In the genomic region with DNA sequence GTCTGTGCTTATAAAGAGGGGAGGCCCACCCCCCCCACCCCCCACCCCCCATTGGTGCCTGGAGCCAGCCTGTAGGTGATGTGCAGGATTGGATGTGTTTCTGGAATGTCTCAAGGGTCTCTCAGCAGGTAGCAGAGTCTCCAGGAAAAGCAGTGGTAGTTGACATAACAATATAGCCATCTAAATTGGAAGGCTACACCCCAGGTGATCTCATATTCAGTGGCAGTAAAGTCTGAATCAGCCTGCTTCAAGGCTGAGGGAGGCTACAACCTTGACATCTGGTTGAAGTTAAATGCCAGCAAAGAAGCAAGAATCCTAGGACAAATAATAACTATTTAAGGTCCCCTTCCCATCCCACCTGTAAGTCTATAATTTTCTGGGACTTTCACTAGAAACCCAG, we compare ENCODE assay signal across 19 mouse cellular contexts. TPM values are rescaled to one million over a fixed set of nuclear protein-coding genes. Genes with fewer than 3 reads are reported as not detected.
DNase-seq lines count a peak whose midpoint lies in the region; TF ChIP-seq lines count a peak whose summit lies in the region.
"Had no signal": no experiment of that assay in that cellular context is flagged by ENCODE, and none has a peak within 500 bp of the region (broad histone marks: within the 10 kb centered on the region; RNA-seq: fewer than 3 reads in every experiment).

No protein-coding gene starts in this region.

- H3K4me3 ChIP-seq in ES-E14 (ENCODE audit: insufficient read depth in 1 of 2, low read depth in 1 of 2, low read length in 2 of 2, poor library complexity in 1 of 2, severe bottlenecking in 1 of 2): no peak overlapping the region
- H3K4me3 ChIP-seq: embryonic facial prominence, embryonic 13.5 days; embryonic facial prominence, embryonic 15.5 days; erythroblast, embryonic 14.5 days; forebrain, embryonic 10.5 days; forebrain, embryonic 12.5 days had no signal

- H3K9ac ChIP-seq in ES-E14 (ENCODE audit: insufficient read depth, low read depth, low read length, poor library complexity, severe bottlenecking): no peak overlapping the region
- H3K9ac ChIP-seq: embryonic facial prominence, embryonic 13.5 days; embryonic facial prominence, embryonic 15.5 days; forebrain, embryonic 12.5 days had no signal

- peaks cover 3 to 7% of the 10 kb centered on the region in 2 experiments; a peak in 3 of 4 replicates for H3K4me1 ChIP-seq in ES-E14 (ENCODE audit: control insufficient read depth in 2 of 2, insufficient read depth in 2 of 2, low read length in 2 of 2, poor library complexity in 1 of 2)
- H3K4me1 ChIP-seq: embryonic facial prominence, embryonic 13.5 days; embryonic facial prominence, embryonic 15.5 days; forebrain, embryonic 10.5 days; forebrain, embryonic 12.5 days had no signal

- H3K36me3 ChIP-seq in ES-E14 (ENCODE audit: control insufficient read depth, insufficient read depth, low read length, poor library complexity, severe bottlenecking): no peaks in the 10 kb centered on the region
- H3K36me3 ChIP-seq: embryonic facial prominence, embryonic 13.5 days; embryonic facial prominence, embryonic 15.5 days; forebrain, embryonic 10.5 days; forebrain, embryonic 12.5 days had no signal

- in situ Hi-C loops in ES-E14 (cut with MboI; ENCODE audit: low sequenced_read_pairs in 2 of 2, unreplicated experiment in 2 of 2): no loop called here

- H3K9me3 ChIP-seq in ES-E14 (ENCODE audit: control insufficient read depth, insufficient read depth, low read depth, low read length): no peaks in the 10 kb centered on the region; the same call in 1 of the 2 replicates
- H3K9me3 ChIP-seq: embryonic facial prominence, embryonic 13.5 days; embryonic facial prominence, embryonic 15.5 days; forebrain, embryonic 10.5 days; forebrain, embryonic 12.5 days had no signal

- peak; percentile 47 for DNase-seq in adrenal gland, adult 2 months
- DNase-seq in adrenal gland, postnatal 4 days (ENCODE audit: low spot score in 2 of 2): no peak
- DNase-seq in ES-E14 (ENCODE audit: low read depth, low spot score) (no peak), ZHBTc4 (ENCODE audit: low read depth, low spot score) (peak; percentile 73)
- DNase-seq in thymus, adult 18-20 months: no peak
- no peak for DNase-seq in natural killer cell, adult 2 months (ENCODE audit: low spot score in 2 of 2)
- DNase-seq: adrenal gland, postnatal 10 days; cerebellum, adult 11 months; cerebellum, adult 18-20 months; cerebellum, adult 8-10 months; cerebellum, adult 9-11 months; cerebellum, postnatal 14 days; cerebellum, postnatal 36 days; embryo, embryonic 11 days had no signal

- H3K27ac ChIP-seq in ES-E14 (ENCODE audit: insufficient read depth, low read depth, low read length, poor library complexity, severe bottlenecking): peak overlapping the region; percentile 53; the same call in 1 of the 2 replicates
- H3K27ac ChIP-seq: embryonic facial prominence, embryonic 13.5 days; embryonic facial prominence, embryonic 15.5 days; forebrain, embryonic 10.5 days; forebrain, embryonic 12.5 days had no signal

TF ChIP-seq in ES-E14, 5 proteins besides CTCF, POLR2A, EP300 and RAD21:
- TF ChIP-seq CHD2 (IDR thresholded peaks at IDR 0.05; ENCODE audit: low read depth, low read length) (no peak), MAFK (IDR thresholded peaks at IDR 0.05; ENCODE audit: insufficient read depth, low read depth, low read length) (no peak), ZNF384 (IDR thresholded peaks at IDR 0.05; ENCODE audit: low read depth, low read length) (no peak), ZC3H11A (IDR thresholded peaks at IDR 0.05; ENCODE audit: borderline replicate concordance, low read depth, low read length) (no peak), HCFC1 (IDR thresholded peaks at IDR 0.05; ENCODE audit: borderline replicate concordance, insufficient read depth, low read length) (no peak)

RNA-seq across cellular contexts. Expression of gene Casp8, which starts 26.0 kb away (rescaled TPM):
- total RNA-seq in adrenal gland, adult 2 months (2021): 10 to 100 TPM; 15.5 to 22.9 TPM
- polyA plus RNA-seq in adrenal gland, adult 2 months (2012; rRNA removed): 0.74 and 0.89 TPM in 2 replicates
- total RNA-seq in adrenal gland, postnatal 4 days (2021): 10 to 100 TPM; 25.6 to 29.8 TPM
- total RNA-seq in ES-E14 (2012; rRNA removed): 1.6 and 2.5 TPM in 2 replicates

RNA-seq across cellular contexts. Expression of gene Cflar, which starts 57.8 kb away (rescaled TPM):
- total RNA-seq in adrenal gland, adult 2 months (2021): 100 to 1,000 TPM in 1 of 2 experiments, 10 to 100 TPM in 1; 97.4 to 113 TPM
- polyA plus RNA-seq in adrenal gland, adult 2 months (2012; rRNA removed): 37.3 and 41.7 TPM in 2 replicates
- 100 to 1,000 TPM; 101 to 104 TPM for total RNA-seq in adrenal gland, postnatal 4 days (2021)
- 12.9 and 16.4 TPM in 2 replicates for total RNA-seq in ES-E14 (2012; rRNA removed)

Comparison
In these comparisons a context has a peak if more than half of its experiments do, and no peak if none do; other contexts are left out.
1. DNase-seq: peak in adrenal gland, adult 2 months (single experiment) and ZHBTc4 (single experiment); none in adrenal gland, postnatal 4 days (0 of 2), ES-E14 (single experiment), thymus, adult 18-20 months (0 of 2) and natural killer cell, adult 2 months (0 of 2).